Mouse (Mus musculus) erythroblast, embryonic 14.5 days (primary cell): ENCODE data around the gene Nfkbib.

Experiments
- GATA1 ChIP-seq: IDR thresholded peaks from 2 replicates; pipeline ENCODE4 v1.6.1; 2012; ENCODE audit warnings: low read length, inconsistent platforms, mixed read lengths
- TAL1 ChIP-seq: IDR thresholded peaks from 3 replicates; pipeline ENCODE4 v1.6.1; 2012; ENCODE audit warnings: low read length, inconsistent platforms, mixed read lengths

GRCm38 (mm10) chr7:28793834-28794233 is 26.5 kb upstream of the Nfkbib start:
- TF ChIP-seq GATA1 (no peak), TAL1 (no peak)
